Mouse (Mus musculus) gastrocnemius, postnatal 14 days (tissue): ENCODE data around the gene Lkaaear1. TPM values are rescaled to one million over a fixed set of nuclear protein-coding genes. Genes with fewer than 3 reads are reported as not detected.

Experiments
- DNase-seq: peaks from one replicate; pipeline ENCODE4 v3.0.0; 2021; ENCODE audit warnings: mixed read lengths
- intact Hi-C: fragments of 180-260 bp; cut with DNase I; formaldehyde crosslinking; loops from one replicate; pipeline ENCODE4 v1.15.1; 2025; ENCODE audit warnings: low total_unique reads
- long read RNA-seq, 2 experiments: library from polyadenylated mRNA; stranded (forward); transcript quantifications; one replicate each; pipeline ENCODE4 v2.0.0; 2021
- total RNA-seq, 2 experiments: library from RNA; stranded (reverse); gene quantifications; 2 replicates each; pipeline ENCODE4 v1.2.3; 2021

The Lkaaear1 gene
- not detected for total RNA-seq
- long read RNA-seq, experiment 1: 0 reads
- long read RNA-seq, experiment 2: 0 reads

GRCm38 (mm10) chr2:181698241-181698640 lies at the start of gene Lkaaear1:
Lkaaear1 (minus strand) TSS chr2:181698442.
- intact Hi-C loops: no loop called here
- DNase-seq: no peak

GRCm38 (mm10) chr2:181730051-181730450 lies 31.8 kb upstream of the Lkaaear1 start:
- intact Hi-C loops: no loop called here
- no peak for DNase-seq

- no peak for DNase-seq
- intact Hi-C loops: loop anchor here (10.0 kb wide), 1 partner anchor 137 kb away; the partner anchor contains the start of gene Polr3k
Measured at GRCm38 (mm10) chr2:181727659-181728262, 29.5 kb upstream of the Lkaaear1 start.

- intact Hi-C loops: loop anchor here (10.0 kb wide), 1 partner anchor 143 kb away; the partner anchor contains the start of gene Polr3k
- DNase-seq: no peak
Measured at GRCm38 (mm10) chr2:181722213-181722612, 24.0 kb upstream of the Lkaaear1 start.

- no peak for DNase-seq
- intact Hi-C loops: loop anchor here (10.0 kb wide), 1 partner anchor 144 kb away; the partner anchor contains the start of gene Polr3k
Measured at GRCm38 (mm10) chr2:181721200-181721599, 23.0 kb upstream of the Lkaaear1 start.

GRCm38 (mm10) chr2:181720061-181720460 lies 21.8 kb upstream of the Lkaaear1 start:
- no peak for DNase-seq
- intact Hi-C loops: loop anchor here (10.0 kb wide), 1 partner anchor 145 kb away; the partner anchor contains the start of gene Polr3k

- DNase-seq: no peak
- intact Hi-C loops: no loop called here
Measured at GRCm38 (mm10) chr2:181716991-181717390, 18.7 kb upstream of the Lkaaear1 start.

GRCm38 (mm10) chr2:181715382-181715781 lies 17.1 kb upstream of the Lkaaear1 start:
- DNase-seq: no peak
- intact Hi-C loops: no loop called here

- no peak for DNase-seq
- intact Hi-C loops: no loop called here
Measured at GRCm38 (mm10) chr2:181714903-181715326, 16.7 kb upstream of the Lkaaear1 start, which contains the start of gene Oprl1. Oprl1 (plus strand) TSS chr2:181715016.

- intact Hi-C loops: no loop called here
- DNase-seq: no peak
Measured at GRCm38 (mm10) chr2:181713749-181714148, 15.5 kb upstream of the Lkaaear1 start.

GRCm38 (mm10) chr2:181706668-181707067 lies 8.4 kb upstream of the Lkaaear1 start:
- DNase-seq: no peak
- intact Hi-C loops: no loop called here

- no peak for DNase-seq
- intact Hi-C loops: no loop called here
Measured at GRCm38 (mm10) chr2:181696801-181697420, 1.3 kb downstream of the Lkaaear1 start.

GRCm38 (mm10) chr2:181695776-181696175 lies 2.5 kb downstream of the Lkaaear1 start:
- intact Hi-C loops: no loop called here

GRCm38 (mm10) chr2:181694581-181694980 lies 3.7 kb downstream of the Lkaaear1 start:
- intact Hi-C loops: no loop called here
- no peak for DNase-seq

More at GRCm38 (mm10) chr2:181695776-181696175, 2.5 kb downstream of the Lkaaear1 start:
- no peak for DNase-seq

GRCm38 (mm10) chr2:181693339-181694280 lies 4.6 kb downstream of the Lkaaear1 start, which contains the start of gene Rgs19:
Rgs19 (minus strand) TSS chr2:181693977.
- intact Hi-C loops: no loop called here
- peak; percentile 84 for DNase-seq

GRCm38 (mm10) chr2:181692304-181692703 lies 5.9 kb downstream of the Lkaaear1 start:
- DNase-seq: no peak

GRCm38 (mm10) chr2:181691571-181691970 lies 6.7 kb downstream of the Lkaaear1 start:
- intact Hi-C loops: no loop called here

More at GRCm38 (mm10) chr2:181692304-181692703, 5.9 kb downstream of the Lkaaear1 start:
- intact Hi-C loops: no loop called here

GRCm38 (mm10) chr2:181691083-181691482 lies 7.2 kb downstream of the Lkaaear1 start:
- intact Hi-C loops: no loop called here
- DNase-seq: no peak

More at GRCm38 (mm10) chr2:181691571-181691970, 6.7 kb downstream of the Lkaaear1 start:
- no peak for DNase-seq

GRCm38 (mm10) chr2:181689466-181690160 lies 8.6 kb downstream of the Lkaaear1 start:
- DNase-seq: no peak
- intact Hi-C loops: no loop called here
